Mouse (Mus musculus): ENCODE measurements around the gene Csrp2. TPM values are rescaled to one million over a fixed set of nuclear protein-coding genes. Genes with fewer than 3 reads are reported as not detected.

Csrp2 gene
- total and polyA plus RNA-seq, 3 experiments: 4.8 to 19.6 TPM; not detected in 1

DNA sequence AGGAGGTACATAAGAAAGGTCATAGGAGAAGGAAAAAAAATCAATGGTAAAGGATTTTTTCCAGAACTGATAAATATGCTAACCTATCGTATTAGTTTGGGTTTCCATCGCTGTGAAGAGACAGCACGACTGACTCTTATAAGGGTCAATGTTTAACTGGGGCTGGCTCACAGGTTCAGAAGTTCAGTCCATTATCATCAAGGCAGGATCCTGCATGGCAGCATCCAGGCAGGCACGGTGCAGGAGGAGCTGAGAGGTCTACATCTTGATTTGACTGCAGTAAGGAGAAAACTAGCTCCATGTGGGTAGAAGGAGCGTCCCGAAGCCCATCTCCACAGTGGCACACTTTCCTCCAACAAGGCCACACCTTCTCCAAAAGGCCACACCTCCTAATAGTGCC, 60.9 kb downstream of the Csrp2 start:
- Histone ChIP-seq H3K36me3 (ENCODE audit: control insufficient read depth in 1 of 2, insufficient read depth in 2 of 2, low read length in 2 of 2) (peaks cover 0 to 35% of the 10 kb centered on the region in 2 experiments; a peak in 2 of 4 replicates), H3K27me3 (ENCODE audit: control insufficient read depth in 1 of 2, insufficient read depth in 2 of 2, low read length in 2 of 2) (no peaks in the 10 kb centered on the region), H3K9ac (ENCODE audit: control insufficient read depth, low read depth, low read length, poor library complexity, severe bottlenecking) (no peak overlapping the region), H3K79me2 (ENCODE audit: control insufficient read depth, insufficient read depth, low read length, poor library complexity) (peaks cover 3% of the 10 kb centered on the region; the same call in 1 of the 2 replicates), H3K9me3 (replicated peaks; ENCODE audit: insufficient read depth, low read length) (no peaks in the 10 kb centered on the region), H3K4me1 (ENCODE audit: control insufficient read depth in 1 of 2, insufficient read depth in 2 of 2, low read length in 2 of 2) (no peaks in the 10 kb centered on the region), H3K4me3 (ENCODE audit: control insufficient read depth in 1 of 2, insufficient read depth in 1 of 2, low read depth in 2 of 2, low read length in 2 of 2) (no peak overlapping the region), H3K27ac (ENCODE audit: control insufficient read depth, low read depth, low read length) (no peak overlapping the region)
- DNase-seq (ENCODE audit: low read depth, low spot score): no peak
- TF ChIP-seq TAL1 (IDR thresholded peaks at IDR 0.05; ENCODE audit: low read length) (no peak), RCOR1 (IDR thresholded peaks at IDR 0.05; ENCODE audit: low read depth, low read length) (no peak), ZNF384 (IDR thresholded peaks at IDR 0.05; ENCODE audit: low read depth, low read length) (no peak), USF1 (IDR thresholded peaks at IDR 0.05; ENCODE audit: low read depth, low read length) (no peak), TBP (IDR thresholded peaks at IDR 0.05; ENCODE audit: low read depth, low read length) (no peak), ZMIZ1 (IDR thresholded peaks at IDR 0.05; ENCODE audit: low read depth, low read length) (no peak), RAD21 (IDR thresholded peaks at IDR 0.05; ENCODE audit: low read depth, low read length) (no peak), MYC (IDR thresholded peaks at IDR 0.05; ENCODE audit: low read depth, low read length) (no peak), SMC3 (IDR thresholded peaks at IDR 0.05; ENCODE audit: low read depth, low read length) (no peak), MAFK (IDR thresholded peaks at IDR 0.05; ENCODE audit: borderline replicate concordance, low read depth, low read length) (no peak), USF2 (IDR thresholded peaks at IDR 0.05; ENCODE audit: borderline replicate concordance in 1 of 2, insufficient read depth in 1 of 2, low read depth in 1 of 2, low read length in 2 of 2) (no peak), NELFE (IDR thresholded peaks at IDR 0.05; ENCODE audit: low read depth, low read length) (no peak), TCF12 (IDR thresholded peaks at IDR 0.05; ENCODE audit: low read depth, low read length) (no peak), MAX (IDR thresholded peaks at IDR 0.05; ENCODE audit: low read length) (no peak), MXI1 (IDR thresholded peaks at IDR 0.05; ENCODE audit: low read depth, low read length) (no peak), MEF2A (IDR thresholded peaks at IDR 0.05; ENCODE audit: extremely low read depth, insufficient replicate concordance, low read depth, low read length, poor library complexity, severe bottlenecking) (no peak), POLR2A (IDR thresholded peaks at IDR 0.05; ENCODE audit: control insufficient read depth in 1 of 2, insufficient read depth in 1 of 2, low read depth in 1 of 2, low read length in 2 of 2, poor library complexity in 1 of 2) (no peak), JUND (IDR thresholded peaks at IDR 0.05; ENCODE audit: low read depth, low read length) (no peak)

DNA sequence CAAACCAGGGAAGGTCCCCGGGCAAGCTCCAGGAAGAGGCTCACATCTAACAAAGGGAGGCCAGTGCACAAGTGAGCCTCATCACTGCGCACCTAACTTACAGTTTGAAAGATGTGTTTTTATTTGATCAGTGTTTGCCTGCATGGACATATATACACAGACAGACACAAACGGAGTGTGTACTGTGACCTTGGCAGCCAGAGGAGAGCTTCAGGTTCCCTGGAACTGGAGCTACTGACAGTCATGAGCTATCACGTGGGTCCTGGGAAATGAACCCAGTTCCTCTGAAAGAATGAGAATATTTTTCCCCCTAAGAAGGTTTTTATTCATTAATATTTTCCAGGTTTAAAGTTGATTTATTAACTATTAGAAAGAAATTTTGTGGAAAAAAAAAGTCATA, 63.2 kb downstream of the Csrp2 start:
- Histone ChIP-seq H3K9ac (ENCODE audit: control insufficient read depth, low read depth, low read length, poor library complexity, severe bottlenecking) (no peak overlapping the region), H3K27me3 (ENCODE audit: control insufficient read depth in 1 of 2, insufficient read depth in 2 of 2, low read length in 2 of 2) (no peaks in the 10 kb centered on the region), H3K27ac (ENCODE audit: control insufficient read depth, low read depth, low read length) (no peak overlapping the region), H3K4me3 (ENCODE audit: control insufficient read depth in 1 of 2, insufficient read depth in 1 of 2, low read depth in 2 of 2, low read length in 2 of 2) (no peak overlapping the region), H3K36me3 (ENCODE audit: control insufficient read depth in 1 of 2, insufficient read depth in 2 of 2, low read length in 2 of 2) (peaks cover 0 to 28% of the 10 kb centered on the region in 2 experiments; a peak in 2 of 4 replicates), H3K9me3 (replicated peaks; ENCODE audit: insufficient read depth, low read length) (no peaks in the 10 kb centered on the region), H3K79me2 (ENCODE audit: control insufficient read depth, insufficient read depth, low read length, poor library complexity) (peaks cover 3% of the 10 kb centered on the region), H3K4me1 (ENCODE audit: control insufficient read depth in 1 of 2, insufficient read depth in 2 of 2, low read length in 2 of 2) (no peaks in the 10 kb centered on the region)
- TF ChIP-seq EP300 (IDR thresholded peaks at IDR 0.05; ENCODE audit: low read depth in 1 of 2, low read length in 2 of 2) (no peak), RAD21 (IDR thresholded peaks at IDR 0.05; ENCODE audit: low read depth, low read length) (no peak), MAZ (IDR thresholded peaks at IDR 0.05; ENCODE audit: low read depth, low read length) (no peak), ETS1 (IDR thresholded peaks at IDR 0.05; ENCODE audit: low read depth, low read length) (no peak), MEF2A (IDR thresholded peaks at IDR 0.05; ENCODE audit: extremely low read depth, insufficient replicate concordance, low read depth, low read length, poor library complexity, severe bottlenecking) (no peak), ZMIZ1 (IDR thresholded peaks at IDR 0.05; ENCODE audit: low read depth, low read length) (no peak), HCFC1 (IDR thresholded peaks at IDR 0.05; ENCODE audit: low read depth, low read length) (no peak), MXI1 (IDR thresholded peaks at IDR 0.05; ENCODE audit: low read depth, low read length) (no peak), TBP (IDR thresholded peaks at IDR 0.05; ENCODE audit: low read depth, low read length) (no peak), TCF12 (IDR thresholded peaks at IDR 0.05; ENCODE audit: low read depth, low read length) (no peak), CHD2 (IDR thresholded peaks at IDR 0.05; ENCODE audit: low read length) (no peak), ELF1 (IDR thresholded peaks at IDR 0.05; ENCODE audit: low read depth, low read length) (no peak), CTCF (IDR thresholded peaks at IDR 0.05 in 2 of 3, conservative IDR thresholded peaks at IDR 0.05 in 1 of 3; ENCODE audit: control insufficient read depth in 1 of 3, insufficient read depth in 1 of 3, low read depth in 2 of 3, low read length in 3 of 3, poor library complexity in 1 of 3, severe bottlenecking in 1 of 3) (no peak), KAT2A (conservative IDR thresholded peaks at IDR 0.05; ENCODE audit: low read depth, low read length) (no peak), USF2 (IDR thresholded peaks at IDR 0.05; ENCODE audit: borderline replicate concordance in 1 of 2, insufficient read depth in 1 of 2, low read depth in 1 of 2, low read length in 2 of 2) (no peak), JUND (IDR thresholded peaks at IDR 0.05; ENCODE audit: low read depth, low read length) (no peak), POLR2AphosphoS2 (IDR thresholded peaks at IDR 0.05; ENCODE audit: low read length) (no peak)
- DNase-seq (ENCODE audit: low read depth, low spot score): no peak
